Mouse (Mus musculus): ENCODE data around the gene Rassf6.

- TF ChIP-seq CTCF (IDR thresholded peaks at IDR 0.05) (no peak), EP300 (IDR thresholded peaks at IDR 0.05; ENCODE audit: insufficient read depth, low read depth, low read length) (no peak)
Measured at GRCm38 (mm10) chr5:90621316-90621715, 19.1 kb downstream of the Rassf6 start.

Measured in heart, adult 2 months (tissue).